Mouse (Mus musculus) left cerebral cortex, adult 11 months (tissue): ENCODE data around the gene Gm10662.
"Not testable (repeated sequence)": the region's sequence is repeated elsewhere in the genome, so short reads cannot be mapped to it uniquely, and the experiment has no call there.

Source experiments
- DNase-seq: peaks from one replicate; pipeline ENCODE4 v3.0.0; 2022; ENCODE audit warnings: low spot score

Gene Gm10662

DNA sequence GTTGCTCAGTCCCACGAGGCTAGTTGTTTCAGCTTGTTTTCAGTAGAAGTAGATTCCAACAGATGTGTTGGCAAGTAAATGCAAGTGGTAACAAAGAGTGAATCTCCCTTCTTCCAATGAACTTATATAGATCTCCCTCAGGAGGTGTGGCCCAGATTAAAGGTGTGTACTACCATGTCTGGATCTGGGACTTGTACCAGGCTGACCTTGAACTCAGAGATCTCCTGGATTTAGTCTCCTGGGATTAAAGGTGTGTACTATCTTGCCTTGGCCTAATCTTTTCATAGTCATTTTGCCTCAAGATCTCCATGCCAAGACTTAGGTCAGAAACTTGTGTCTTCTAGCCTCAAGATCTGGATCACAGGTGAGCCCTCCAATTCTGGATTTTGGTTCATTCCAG lies at the start of gene Gm10662:
Gene Gm10662 (minus strand): TSS at position 101 of the 400 bp plus-strand sequence.
- DNase-seq = not testable (repeated sequence)

DNA sequence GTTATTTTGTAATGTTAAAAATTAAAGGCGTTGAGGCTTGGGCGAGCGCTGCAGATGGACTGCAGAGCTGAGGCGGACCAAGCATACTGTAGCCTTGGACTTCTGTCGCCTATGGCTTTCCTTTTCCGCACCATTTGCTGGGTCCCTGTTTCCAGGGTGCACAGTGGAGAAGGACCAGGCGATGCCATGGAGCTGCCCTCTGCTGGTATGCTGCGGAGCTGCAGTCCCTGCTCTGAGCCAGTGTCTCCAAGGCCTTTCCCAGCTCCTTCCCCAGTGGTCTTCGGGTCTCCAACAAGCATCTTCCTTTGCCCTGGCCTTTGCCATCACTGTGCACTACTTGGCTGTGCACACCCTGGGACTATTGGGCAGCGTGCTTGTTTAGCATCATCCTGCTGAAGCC lies 19.2 kb upstream of the Gm10662 start:
- DNase-seq = not testable (repeated sequence)
